Mouse (Mus musculus) intestine, embryonic 16.5 days (tissue): ENCODE results near the gene Cachd1. TPM values are rescaled to one million over a fixed set of nuclear protein-coding genes. Genes with fewer than 3 reads are reported as not detected.

Experiments
- ATAC-seq: fragments of 200-750 bp; cut with Nextera tagmentation; 2 replicates; pipeline ENCODE4 v1.8.0; 2017; ENCODE audit warnings: moderate TSS enrichment, moderate library complexity
- H3K27ac ChIP-seq: fragments of 300-500 bp; sonication (generic); 2 replicates; pipeline ENCODE4 v1.5.1; 2014; ENCODE audit warnings: mild to moderate bottlenecking, low read length
- H3K27me3 ChIP-seq: fragments of 300-500 bp; sonication (generic); replicated peaks from 2 replicates; pipeline ENCODE4 v1.6.1; 2014; ENCODE audit warnings: low read length, control low read depth, mixed read lengths; ENCODE audit not compliant: control insufficient read depth, insufficient read depth
- H3K36me3 ChIP-seq: fragments of 300-500 bp; sonication (generic); 2 replicates; pipeline ENCODE4 v1.6.1; 2014; ENCODE audit warnings: low read length, control low read depth; ENCODE audit not compliant: control insufficient read depth, insufficient read depth
- H3K4me1 ChIP-seq: fragments of 300-500 bp; sonication (generic); 2 replicates; pipeline ENCODE4 v1.6.1; 2014; ENCODE audit warnings: low read length, control low read depth, mixed read lengths; ENCODE audit not compliant: control insufficient read depth, insufficient read depth
- H3K4me2 ChIP-seq: fragments of 300-500 bp; sonication (generic); 2 replicates; pipeline ENCODE4 v1.6.1; 2014; ENCODE audit warnings: low read depth, low read length, control low read depth
- H3K4me3 ChIP-seq: fragments of 300-500 bp; sonication (generic); 2 replicates; pipeline ENCODE4 v1.5.1; 2014; ENCODE audit warnings: mild to moderate bottlenecking, low read length
- H3K9ac ChIP-seq: fragments of 300-500 bp; sonication (generic); 2 replicates; pipeline ENCODE4 v1.6.1; 2014; ENCODE audit warnings: low read depth, low read length
- H3K9me3 ChIP-seq: fragments of 300-500 bp; sonication (generic); 2 replicates; pipeline ENCODE4 v1.6.1; 2016; ENCODE audit warnings: low read length, control low read depth; ENCODE audit not compliant: control insufficient read depth
- WGBS: fragments of 180-500 bp; shearing (Covaris S2); extraction: QIAGEN DNeasy Blood & Tissue Kit; methylation state at CpG from one replicate; pipeline ENCODE4 v1.1.7; 2014; 5-methylcytosine and 5-hydroxymethylcytosine counted together
- polyA plus RNA-seq: library from polyadenylated mRNA; unstranded; fragments of >200 nt; fragmentation: Nextera tagmentation; extraction: Ambion mirVana; gene quantifications from 2 replicates; pipeline ENCODE4 v1.2.1, GENCODE M21; 2015

Cachd1 gene
- polyA plus RNA-seq, 1 experiment from 2014 or later: 7.8 TPM

DNA sequence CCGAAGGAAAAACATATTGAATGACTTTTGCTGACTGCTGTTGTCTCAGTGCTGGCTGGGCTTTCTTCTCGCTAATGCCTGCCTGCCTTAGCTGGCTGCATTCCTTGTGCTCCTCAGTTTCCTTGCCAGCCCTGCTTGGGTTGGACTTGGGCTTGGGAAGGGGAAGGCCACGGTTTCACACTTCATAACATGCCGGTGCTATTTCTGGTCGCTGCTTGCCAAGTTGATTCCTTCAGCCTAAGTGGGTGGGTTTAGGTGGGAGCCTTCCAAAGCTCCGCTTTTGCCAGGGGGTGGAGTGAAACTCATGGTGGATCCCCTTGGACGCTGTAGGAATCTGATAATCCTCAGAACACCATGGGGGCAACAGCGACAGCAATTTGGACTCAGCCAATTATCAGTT is 5.9 kb downstream of the Cachd1 start:
- Histone ChIP-seq H3K9ac (no peak overlapping the region), H3K4me3 (no peak overlapping the region), H3K4me1 (peaks cover 27% of the 10 kb centered on the region), H3K36me3 (no peaks in the 10 kb centered on the region), H3K27me3 (no peaks in the 10 kb centered on the region), H3K9me3 (no peaks in the 10 kb centered on the region), H3K4me2 (no peak overlapping the region), H3K27ac (no peak overlapping the region)
- ATAC-seq: no peak
- 59% methylated on average over 8 of the region's 8 CpGs for WGBS

GRCm38 (mm10) chr4:100782891-100783290 is 6.4 kb downstream of the Cachd1 start:
- no peaks in the 10 kb centered on the region for H3K36me3 ChIP-seq
- H3K27ac ChIP-seq: no peak overlapping the region
- no peak overlapping the region for H3K4me2 ChIP-seq
- no peak overlapping the region for H3K9ac ChIP-seq
- WGBS: 66% methylated on average over 3 of the region's 3 CpGs
- no peaks in the 10 kb centered on the region for H3K9me3 ChIP-seq
- H3K4me3 ChIP-seq: no peak overlapping the region
- ATAC-seq: no peak
- H3K4me1 ChIP-seq: peaks cover 27% of the 10 kb centered on the region
- no peaks in the 10 kb centered on the region for H3K27me3 ChIP-seq

DNA sequence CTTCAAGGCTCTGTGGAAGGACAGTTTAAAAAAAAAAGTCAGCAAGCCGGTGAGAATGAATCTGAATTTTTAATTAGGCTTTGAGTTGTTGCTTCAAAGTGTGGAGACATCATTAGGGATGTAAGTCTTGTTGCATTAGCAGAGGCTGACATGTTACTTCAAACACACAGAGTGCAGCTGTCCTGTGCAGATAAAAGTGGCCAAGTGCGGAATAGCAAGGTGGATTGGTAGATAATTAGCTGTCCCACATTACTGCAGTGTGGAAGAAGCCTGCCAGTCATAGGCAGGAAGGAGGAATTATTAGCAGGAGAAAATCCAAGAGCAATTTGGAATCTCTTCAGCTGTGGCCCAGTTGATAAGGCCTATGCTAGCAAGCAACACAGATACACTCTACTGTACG is 10.7 kb downstream of the Cachd1 start:
- Histone ChIP-seq H3K27ac (no peak overlapping the region), H3K4me2 (no peak overlapping the region), H3K36me3 (no peaks in the 10 kb centered on the region), H3K27me3 (no peaks in the 10 kb centered on the region), H3K4me1 (peaks cover 25% of the 10 kb centered on the region), H3K4me3 (no peak overlapping the region), H3K9ac (no peak overlapping the region), H3K9me3 (no peaks in the 10 kb centered on the region)
- WGBS: 81% methylated on average over 3 of the region's 3 CpGs
- ATAC-seq: no peak

GRCm38 (mm10) chr4:100790176-100790575 is 13.7 kb downstream of the Cachd1 start:
- Histone ChIP-seq H3K4me2 (no peak overlapping the region), H3K9ac (no peak overlapping the region), H3K36me3 (no peaks in the 10 kb centered on the region), H3K9me3 (no peaks in the 10 kb centered on the region), H3K27me3 (no peaks in the 10 kb centered on the region), H3K4me1 (peaks cover 39% of the 10 kb centered on the region), H3K4me3 (no peak overlapping the region), H3K27ac (peak overlapping the region; percentile 72)
- WGBS: 50% methylated on average over 5 of the region's 5 CpGs
- peak; percentile 70 for ATAC-seq

DNA sequence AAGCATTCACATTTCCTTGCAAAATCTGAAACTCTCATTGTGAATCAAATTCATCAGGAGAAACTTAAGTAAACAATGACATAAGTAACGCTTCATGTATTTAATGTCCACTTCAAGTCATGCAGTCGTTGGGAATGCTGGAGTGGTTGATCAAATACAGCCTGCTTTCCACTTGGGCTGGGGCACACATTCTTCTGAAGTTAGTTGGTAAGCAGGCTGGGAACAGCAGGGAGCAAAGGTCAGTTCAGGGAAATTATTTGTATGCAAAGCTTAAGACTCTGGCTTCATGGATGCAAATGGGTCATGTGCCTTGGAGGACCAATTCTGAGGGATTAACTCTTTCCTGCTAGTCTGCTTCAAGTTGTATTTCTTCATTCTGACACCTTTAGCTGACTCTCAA is 16.7 kb downstream of the Cachd1 start:
- peak; percentile 71 for ATAC-seq
- 0 out of 2 replicates have a peak overlapping the region, but pooled peaks have one; percentile 9 for H3K4me2 ChIP-seq

DNA sequence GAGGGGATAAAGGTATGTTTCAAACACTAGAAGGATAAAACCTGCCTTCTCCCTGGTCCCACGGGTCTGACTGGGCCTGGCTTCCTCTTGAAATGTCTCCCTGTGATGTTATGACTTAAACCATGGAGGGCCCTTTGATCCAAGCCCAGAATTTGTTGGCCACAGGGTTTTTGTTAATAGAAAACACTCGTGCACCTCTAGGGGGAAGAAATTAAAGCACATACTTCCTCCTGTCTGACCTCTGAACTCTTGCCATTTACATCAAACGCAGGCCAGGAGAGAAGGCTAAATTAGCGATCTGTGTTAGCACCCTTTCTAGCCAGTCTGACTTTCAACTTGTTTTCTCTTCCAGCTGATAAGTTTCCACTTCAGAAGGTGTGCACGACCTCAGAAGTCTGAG is 19.0 kb downstream of the Cachd1 start:
- H3K27ac ChIP-seq: no peak overlapping the region

More for the DNA sequence above, 16.7 kb downstream of the Cachd1 start:
- Histone ChIP-seq H3K4me3 (no peak overlapping the region), H3K27ac (peak overlapping the region; percentile 72; the same call in 1 of the 2 replicates), H3K27me3 (no peaks in the 10 kb centered on the region), H3K9me3 (no peaks in the 10 kb centered on the region), H3K36me3 (no peaks in the 10 kb centered on the region), H3K4me1 (peaks cover 52% of the 10 kb centered on the region), H3K9ac (no peak overlapping the region)
- WGBS: 13% methylated on average over 2 of the region's 2 CpGs

DNA sequence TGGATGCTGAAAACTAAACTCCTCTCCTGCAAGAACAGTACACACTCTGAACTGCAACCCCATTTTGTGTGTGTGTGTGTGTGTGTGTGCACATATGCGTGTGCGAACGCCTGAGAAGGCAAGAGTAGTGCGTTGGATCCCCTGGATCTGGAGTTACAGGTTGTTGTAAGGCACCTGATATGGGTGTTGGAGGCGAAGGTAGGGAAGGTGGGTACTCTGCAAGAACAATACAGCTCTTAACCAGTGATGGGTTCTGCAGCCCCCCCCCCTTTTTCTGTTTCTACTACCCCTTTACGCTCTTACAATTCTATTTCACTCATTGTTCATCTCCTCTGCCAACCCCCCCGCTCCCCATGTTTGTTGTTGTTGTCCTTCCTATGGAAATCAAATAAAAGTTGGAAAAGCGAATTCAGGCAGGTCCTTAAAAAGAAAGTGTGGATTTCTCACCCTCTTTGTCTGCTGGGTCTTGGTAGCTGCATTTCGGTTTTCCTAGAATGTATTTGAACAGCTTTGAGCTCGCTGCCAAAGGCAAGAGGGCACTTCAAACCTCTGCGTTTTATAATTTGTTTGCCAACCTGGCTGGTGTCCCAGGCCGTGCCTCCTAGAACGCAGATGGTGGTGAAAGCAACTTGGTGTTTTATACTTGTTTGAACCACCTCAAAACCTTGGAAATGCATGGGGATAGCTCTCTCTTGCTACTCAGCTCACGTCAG is 24.4 kb downstream of the Cachd1 start:
- Histone ChIP-seq H3K4me2 (no peak overlapping the region), H3K4me1 (peaks cover 35% of the 10 kb centered on the region), H3K36me3 (no peaks in the 10 kb centered on the region), H3K27me3 (no peaks in the 10 kb centered on the region), H3K9ac (no peak overlapping the region), H3K4me3 (no peak overlapping the region), H3K9me3 (no peaks in the 10 kb centered on the region), H3K27ac (0 out of 2 replicates have a peak overlapping the region, but pooled peaks have one; percentile 4)
- WGBS: 73% methylated on average over 14 of the region's 14 CpGs
- ATAC-seq: no peak

More for the DNA sequence above, 19.0 kb downstream of the Cachd1 start:
- WGBS: 21% methylated on average over 5 of the region's 5 CpGs
- ATAC-seq: no peak
- no peaks in the 10 kb centered on the region for H3K27me3 ChIP-seq
- no peak overlapping the region for H3K9ac ChIP-seq
- H3K4me2 ChIP-seq: no peak overlapping the region
- no peaks in the 10 kb centered on the region for H3K36me3 ChIP-seq
- no peak overlapping the region for H3K4me3 ChIP-seq
- H3K4me1 ChIP-seq: peaks cover 56% of the 10 kb centered on the region
- H3K9me3 ChIP-seq: no peaks in the 10 kb centered on the region

DNA sequence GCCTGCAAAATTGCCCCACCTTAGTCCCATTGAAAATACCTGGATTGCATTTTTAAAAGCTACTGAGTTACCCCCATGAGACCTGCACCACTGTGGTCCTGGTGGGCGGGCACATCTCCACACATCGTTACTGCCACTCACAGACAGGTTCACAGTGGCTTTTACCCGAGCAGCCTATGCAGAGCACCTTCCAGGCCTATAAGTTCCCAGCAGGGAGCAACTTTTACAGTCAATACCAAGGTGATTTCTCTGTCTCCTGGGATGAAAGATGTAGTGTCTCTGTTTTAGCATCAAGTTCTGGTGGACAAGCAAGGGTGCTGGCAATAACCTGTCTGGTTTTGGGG is 24.9 kb downstream of the Cachd1 start:
- Histone ChIP-seq H3K36me3 (no peaks in the 10 kb centered on the region), H3K9ac (no peak overlapping the region), H3K4me3 (no peak overlapping the region), H3K4me2 (no peak overlapping the region), H3K27ac (0 out of 2 replicates have a peak overlapping the region, but pooled peaks have one; percentile 4), H3K27me3 (no peaks in the 10 kb centered on the region), H3K9me3 (no peaks in the 10 kb centered on the region), H3K4me1 (peaks cover 33% of the 10 kb centered on the region)
- 69% methylated on average over 3 of the region's 3 CpGs for WGBS
- ATAC-seq: no peak

DNA sequence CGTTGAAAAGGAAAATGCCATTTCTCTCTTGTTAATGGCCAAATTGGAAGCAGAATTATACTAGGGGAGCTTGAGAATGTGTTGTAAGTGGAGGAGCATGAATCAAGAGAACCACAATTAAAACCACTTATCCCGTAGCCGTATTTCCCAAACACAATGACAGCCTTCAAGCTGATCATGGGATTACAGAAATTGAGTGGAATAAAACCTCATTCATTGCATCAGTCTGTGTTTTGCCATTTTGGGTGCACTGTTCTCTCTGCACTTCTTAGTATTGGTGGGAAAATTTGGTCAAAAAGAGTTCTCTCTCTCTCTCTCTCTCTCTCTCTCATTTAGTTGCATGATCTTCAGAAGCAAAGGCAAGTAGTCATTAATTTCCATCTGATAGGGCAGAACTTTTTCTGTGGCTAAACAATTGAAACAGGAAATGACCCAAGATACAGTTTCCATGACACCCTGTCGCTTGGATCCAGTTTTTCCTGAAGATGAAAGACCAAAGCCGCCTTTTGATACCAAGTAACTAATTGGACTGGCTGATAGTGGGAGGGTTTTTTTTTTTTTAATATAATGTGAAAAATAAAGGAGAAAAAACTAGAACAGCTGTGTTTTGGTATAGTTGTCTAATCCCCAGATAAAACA is 34.7 kb downstream of the Cachd1 start:
- ATAC-seq: no peak
- H3K9ac ChIP-seq: no peak overlapping the region
- peaks cover 16% of the 10 kb centered on the region for H3K4me1 ChIP-seq
- H3K27me3 ChIP-seq: no peaks in the 10 kb centered on the region
- H3K36me3 ChIP-seq: no peaks in the 10 kb centered on the region
- H3K4me3 ChIP-seq: no peak overlapping the region
- no peaks in the 10 kb centered on the region for H3K9me3 ChIP-seq
- 41% methylated on average over 5 of the region's 5 CpGs for WGBS
- peak overlapping the region; percentile 23; the same call in 1 of the 2 replicates for H3K27ac ChIP-seq
- H3K4me2 ChIP-seq: no peak overlapping the region
